In the genomic region with DNA sequence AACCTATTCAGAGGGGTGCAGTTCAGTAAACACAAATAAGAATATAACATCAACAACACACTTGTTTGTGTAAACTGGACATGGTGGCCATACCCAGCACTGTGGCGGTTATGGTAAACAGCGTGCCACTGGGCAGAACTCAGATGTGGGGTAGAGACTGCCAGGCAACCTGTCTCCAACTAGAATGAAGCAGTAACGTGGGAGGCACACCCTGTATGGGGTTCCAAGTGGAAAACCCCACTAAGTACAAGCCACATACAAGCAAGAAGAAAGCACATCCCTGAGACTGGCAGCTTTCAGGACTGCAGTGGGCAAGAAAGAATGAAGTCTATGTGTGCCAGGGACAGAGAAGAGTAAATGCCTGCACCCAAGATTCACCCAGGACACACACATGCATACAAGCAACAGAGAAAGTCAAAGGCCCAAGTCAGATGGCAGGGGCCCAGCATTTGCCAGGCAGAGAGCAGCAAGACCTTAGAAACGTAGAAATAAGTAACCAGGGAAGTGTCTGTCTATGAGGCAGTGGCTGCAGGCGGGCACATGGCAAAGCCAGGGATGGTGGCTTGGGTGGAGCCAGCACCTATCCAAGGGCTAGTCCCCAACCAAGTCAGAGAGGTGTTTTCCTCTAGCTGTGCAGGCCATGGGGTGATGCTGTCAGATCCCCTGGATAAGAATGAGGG, we compare ENCODE assay signal across 32 mouse cellular contexts. TPM values are rescaled to one million over a fixed set of nuclear protein-coding genes. Genes with fewer than 3 reads are reported as not detected.
DNase-seq lines count a peak whose midpoint lies in the region; ATAC-seq lines count a peak whose summit lies in the region.
"Had no signal": no experiment of that assay in that cellular context is flagged by ENCODE, and none has a peak within 500 bp of the region (broad histone marks: within the 10 kb centered on the region; RNA-seq: fewer than 3 reads in every experiment).

No protein-coding gene starts in this region.

- intact Hi-C loops in heart, postnatal 10 days (cut with DNase I): no loop called here

- no peaks in the 10 kb centered on the region for H3K27me3 ChIP-seq in forebrain, embryonic 14.5 days (replicated peaks; ENCODE audit: control insufficient read depth, insufficient read depth, low read length)
- H3K27me3 ChIP-seq: embryonic facial prominence, embryonic 13.5 days; forebrain, embryonic 12.5 days; hindbrain, embryonic 13.5 days had no signal

- H3K9me3 ChIP-seq in forebrain, embryonic 14.5 days (replicated peaks; ENCODE audit: control insufficient read depth, low read length): no peaks in the 10 kb centered on the region
- H3K9me3 ChIP-seq: embryonic facial prominence, embryonic 13.5 days; forebrain, embryonic 12.5 days; hindbrain, embryonic 10.5 days; hindbrain, embryonic 13.5 days had no signal

- no peaks in the 10 kb centered on the region for H3K36me3 ChIP-seq in forebrain, embryonic 14.5 days (ENCODE audit: control insufficient read depth, insufficient read depth, low read length)
- H3K36me3 ChIP-seq: embryonic facial prominence, embryonic 10.5 days; embryonic facial prominence, embryonic 13.5 days; forebrain, embryonic 12.5 days; hindbrain, embryonic 10.5 days; hindbrain, embryonic 13.5 days had no signal

- WGBS in forebrain, embryonic 14.5 days: 82% methylated on average over 5 of the region's 5 CpGs

- H3K4me1 ChIP-seq in forebrain, embryonic 14.5 days (ENCODE audit: control insufficient read depth, insufficient read depth, low read length): no peaks in the 10 kb centered on the region
- H3K4me1 ChIP-seq: embryonic facial prominence, embryonic 10.5 days; embryonic facial prominence, embryonic 13.5 days; forebrain, embryonic 12.5 days; hindbrain, embryonic 10.5 days; hindbrain, embryonic 13.5 days had no signal

- ATAC-seq in forebrain, embryonic 14.5 days: no peak
- ATAC-seq: activated CD4-positive, CD25-positive, alpha-beta regulatory T cell, adult 4 months; forebrain, embryonic 16.5 days had no signal

- no peak overlapping the region for H3K9ac ChIP-seq in forebrain, embryonic 14.5 days (ENCODE audit: low read length)
- H3K9ac ChIP-seq: embryonic facial prominence, embryonic 13.5 days; forebrain, embryonic 12.5 days; hindbrain, embryonic 13.5 days had no signal

- H3K27ac ChIP-seq in forebrain, embryonic 14.5 days (ENCODE audit: low read depth, low read length): no peak overlapping the region
- H3K27ac ChIP-seq: embryonic facial prominence, embryonic 10.5 days; embryonic facial prominence, embryonic 13.5 days; forebrain, embryonic 12.5 days; hindbrain, embryonic 10.5 days; hindbrain, embryonic 13.5 days had no signal

- DNase-seq in heart, adult 11 months: peak; percentile 83
- DNase-seq in heart, postnatal 10 days: no peak
- peak; percentile 13 to 44 for DNase-seq in kidney, postnatal 36 days
- DNase-seq in kidney, adult 9 months: no peak
- peak; percentile 53 for DNase-seq in thymus, postnatal 14 days
- DNase-seq in thymus, adult 18-20 months: no peak
- no peak for DNase-seq in forebrain, embryonic 14.5 days (ENCODE audit: low spot score)
- DNase-seq: adrenal gland, adult 8-10 months; adrenal gland, postnatal 25 days; cerebellum, adult 11-12 months; cerebellum, adult 8-10 months; cerebellum, postnatal 10 days; cerebellum, postnatal 36 days; embryo, embryonic 11 days; gastrocnemius, postnatal 10 days; gastrocnemius, postnatal 36 days; heart, postnatal 36 days had no signal

- no peak overlapping the region for H3K4me3 ChIP-seq in forebrain, embryonic 14.5 days (ENCODE audit: low read depth, low read length)
- H3K4me3 ChIP-seq: embryonic facial prominence, embryonic 10.5 days; embryonic facial prominence, embryonic 13.5 days; erythroblast, embryonic 14.5 days; forebrain, embryonic 12.5 days; hindbrain, embryonic 10.5 days; hindbrain, embryonic 13.5 days had no signal

- H3K4me2 ChIP-seq in forebrain, embryonic 14.5 days (ENCODE audit: low read length): no peak overlapping the region
- H3K4me2 ChIP-seq: embryonic facial prominence, embryonic 13.5 days; forebrain, embryonic 12.5 days; heart, embryonic 11.5 days; hindbrain, embryonic 13.5 days had no signal

RNA-seq across cellular contexts. Expression of a gene that starts 1.0 kb away (rescaled TPM):
- 1 to 10 TPM in 1 of 2 experiments, under 1 TPM in 1; 0.60 to 2.6 TPM for total RNA-seq in heart, postnatal 10 days (2021)
- polyA plus RNA-seq in forebrain, embryonic 14.5 days (2014; fragmentation: Nextera tagmentation; extraction: Ambion mirVana): not detected in 2 replicates
- total RNA-seq: gastrocnemius, adult 18-20 months; granulocyte monocyte progenitor cell, adult 5-6 weeks had no signal
- polyA plus RNA-seq: brain, embryonic 14.5 days; cortical plate, adult 2 months; embryonic facial prominence, embryonic 10.5 days; embryonic facial prominence, embryonic 13.5 days; erythroblast, embryonic 14.5 days; forebrain, embryonic 12.5 days; forebrain, embryonic 16.5 days; heart, embryonic 14.5 days; hindbrain, embryonic 10.5 days; hindbrain, embryonic 13.5 days had no signal

RNA-seq across cellular contexts. Expression of a gene that starts 49.6 kb away (rescaled TPM):
- under 1 TPM; 0.74 to 0.79 TPM for total RNA-seq in heart, postnatal 10 days (2021)
- not detected in 2 replicates for polyA plus RNA-seq in forebrain, embryonic 14.5 days (2014; fragmentation: Nextera tagmentation; extraction: Ambion mirVana)
- total RNA-seq: adrenal gland, postnatal 25 days; ES-E14; gastrocnemius, adult 18-20 months; granulocyte monocyte progenitor cell, adult 5-6 weeks had no signal
- polyA plus RNA-seq: brain, embryonic 14.5 days; cortical plate, adult 2 months; erythroblast, embryonic 14.5 days; forebrain, embryonic 12.5 days; forebrain, embryonic 16.5 days; heart, embryonic 11.5 days had no signal

RNA-seq across cellular contexts. Expression of a gene that starts 50.1 kb away (rescaled TPM):
- 100 to 1,000 TPM; 361 to 384 TPM for total RNA-seq in heart, postnatal 10 days (2021)
- polyA plus RNA-seq in forebrain, embryonic 14.5 days (2014; fragmentation: Nextera tagmentation; extraction: Ambion mirVana): 0.08 and 0.21 TPM in 2 replicates
- total RNA-seq: granulocyte monocyte progenitor cell, adult 5-6 weeks had no signal
- polyA plus RNA-seq: activated CD4-positive, CD25-positive, alpha-beta regulatory T cell, adult 4 months; erythroblast, embryonic 14.5 days had no signal

Comparison
In these comparisons a context has a peak if more than half of its experiments do, and no peak if none do; other contexts are left out.
1. DNase-seq: peak in heart, adult 11 months (single experiment), kidney, postnatal 36 days (2 of 2) and thymus, postnatal 14 days (single experiment); none in heart, postnatal 10 days (0 of 2), kidney, adult 9 months (single experiment), thymus, adult 18-20 months (0 of 2) and forebrain, embryonic 14.5 days (single experiment).